Mouse (Mus musculus) midbrain, postnatal 0 days (tissue): ENCODE measurements at regions not wholly inside any gene's neighbourhood (a gene's known extent, or its start where the extent isn't known, plus 50 kb on each side); places are given as distances from the start of the nearest gene placed in this dataset.

Experiments
- ATAC-seq: fragments of 200-750 bp; cut with Nextera tagmentation; 2 replicates; pipeline ENCODE4 v1.8.0; 2017; ENCODE audit warnings: moderate number of reproducible peaks, mild to moderate bottlenecking, moderate TSS enrichment, moderate library complexity; ENCODE audit not compliant: low FRiP score
- DNase-seq: peaks from one replicate; pipeline ENCODE4 v3.0.0-alpha.2; 2015; ENCODE audit warnings: low spot score
- H3K27ac ChIP-seq: fragments of 300-500 bp; sonication (generic); 2 replicates; pipeline ENCODE4 v1.5.1; 2014; ENCODE audit warnings: low read depth, mild to moderate bottlenecking, low read length, mixed read lengths
- H3K27me3 ChIP-seq: fragments of 300-500 bp; sonication (generic); 2 replicates; pipeline ENCODE4 v1.6.1; 2014; ENCODE audit warnings: low read length, control low read depth, mixed read lengths; ENCODE audit not compliant: insufficient read depth
- H3K36me3 ChIP-seq: fragments of 300-500 bp; sonication (generic); 2 replicates; pipeline ENCODE4 v1.6.1; 2014; ENCODE audit warnings: low read length, control low read depth, mixed read lengths; ENCODE audit not compliant: insufficient read depth
- H3K4me1 ChIP-seq: fragments of 300-500 bp; sonication (generic); 2 replicates; pipeline ENCODE4 v1.6.1; 2014; ENCODE audit warnings: mild to moderate bottlenecking, control low read depth, antibody characterized with exemption, low read length, mixed read lengths; ENCODE audit not compliant: insufficient read depth
- H3K4me2 ChIP-seq: fragments of 300-500 bp; sonication (generic); 2 replicates; pipeline ENCODE4 v1.6.1; 2014; ENCODE audit warnings: low read depth, mild to moderate bottlenecking, low read length, mixed read lengths; ENCODE audit not compliant: poor library complexity, severe bottlenecking
- H3K4me3 ChIP-seq: fragments of 300-500 bp; sonication (generic); 2 replicates; pipeline ENCODE4 v1.5.1; 2014; ENCODE audit warnings: low read depth, mild to moderate bottlenecking, low read length, moderate library complexity
- H3K9ac ChIP-seq: fragments of 300-500 bp; sonication (generic); replicated peaks from 2 replicates; pipeline ENCODE4 v1.6.1; 2014; ENCODE audit warnings: mild to moderate bottlenecking, low read length, moderate library complexity, mixed read lengths; ENCODE audit not compliant: poor library complexity, severe bottlenecking
- H3K9me3 ChIP-seq: fragments of 300-500 bp; sonication (generic); 2 replicates; pipeline ENCODE4 v1.6.1; 2016; ENCODE audit warnings: low read length, control low read depth
- CTCF ChIP-seq: IDR thresholded peaks from 2 replicates; pipeline ENCODE4 v1.5.1; 2016; ENCODE audit warnings: antibody characterized with exemption, mild to moderate bottlenecking
- WGBS: fragments of 180-500 bp; shearing (Covaris S2); extraction: QIAGEN DNeasy Blood & Tissue Kit; methylation state at CpG from one replicate; pipeline ENCODE4 v1.1.7; 2014; 5-methylcytosine and 5-hydroxymethylcytosine counted together

- H3K4me2 ChIP-seq, result no peak overlapping the region
- 88% methylated on average over 5 of the region's 5 CpGs for WGBS
- H3K4me1 ChIP-seq, result no peaks in the 10 kb centered on the region
- no peaks in the 10 kb centered on the region for H3K36me3 ChIP-seq
- H3K27me3 ChIP-seq, result no peaks in the 10 kb centered on the region
- H3K27ac ChIP-seq, result no peak overlapping the region
- DNase-seq, result no peak
- TF ChIP-seq CTCF, result no peak
- no peak for ATAC-seq
- no peaks in the 10 kb centered on the region for H3K9me3 ChIP-seq
- no peak overlapping the region for H3K4me3 ChIP-seq
- H3K9ac ChIP-seq, result no peak overlapping the region
These were observed 198.7 kb upstream of the Tnp1 start for GRCm38 (mm10) chr1:73214305-73214946.

DNA sequence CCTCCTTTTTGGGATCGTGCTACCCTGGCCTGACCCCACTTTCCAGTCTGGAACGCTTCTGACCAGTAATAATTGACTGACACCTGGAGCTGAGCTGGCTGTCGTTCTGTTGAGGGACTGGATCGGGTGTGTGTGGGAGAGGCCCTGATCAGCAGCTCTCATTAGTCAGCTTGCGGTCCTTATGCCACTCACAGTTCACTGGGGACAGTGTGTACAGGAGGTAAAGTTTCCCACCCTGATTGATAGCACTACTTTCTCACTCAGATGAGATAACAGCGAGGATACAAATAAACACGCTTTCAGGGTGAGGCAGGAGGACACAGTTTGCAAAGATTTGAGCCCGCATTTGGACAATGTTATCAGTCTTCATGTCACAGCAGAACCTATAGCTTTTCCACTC lies 191.7 kb upstream of the Tnp1 start:
- Histone ChIP-seq H3K4me2 (no peak overlapping the region), H3K27me3 (no peaks in the 10 kb centered on the region), H3K9me3 (no peaks in the 10 kb centered on the region), H3K36me3 (no peaks in the 10 kb centered on the region), H3K9ac (no peak overlapping the region), H3K4me3 (no peak overlapping the region), H3K27ac (no peak overlapping the region), H3K4me1 (no peaks in the 10 kb centered on the region)
- WGBS, result 90% methylated on average over 8 of the region's 8 CpGs
- DNase-seq (no peak), ATAC-seq (no peak)
- TF ChIP-seq CTCF, result no peak

DNA sequence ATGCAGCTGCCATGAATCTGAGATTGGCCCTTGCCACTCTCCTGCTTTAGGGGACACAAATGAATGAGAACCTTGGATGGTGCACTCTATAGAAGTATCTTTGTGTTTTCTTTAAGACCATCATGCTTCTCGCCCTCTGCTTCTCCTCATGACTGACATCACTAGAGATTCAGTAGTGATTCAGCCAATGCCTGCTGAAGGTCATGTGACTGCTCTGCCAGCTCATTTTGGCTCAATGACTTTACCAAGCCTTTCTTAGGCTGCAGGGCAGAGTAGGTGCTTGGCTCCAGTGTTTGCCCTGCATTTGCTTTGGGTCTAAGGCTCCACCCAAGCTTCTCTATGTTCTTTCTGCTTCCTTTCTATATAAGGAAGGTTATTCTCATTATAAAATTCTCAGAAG lies 190.1 kb upstream of the Tnp1 start:
- WGBS, result 96% methylated on average over 1 of the region's 1 CpGs
- ATAC-seq, result no peak
- no peak overlapping the region for H3K4me3 ChIP-seq
- H3K9me3 ChIP-seq, result no peaks in the 10 kb centered on the region
- no peak overlapping the region for H3K27ac ChIP-seq
- H3K4me2 ChIP-seq, result no peak overlapping the region
- no peak for DNase-seq
- H3K27me3 ChIP-seq, result no peaks in the 10 kb centered on the region
- no peak overlapping the region for H3K9ac ChIP-seq
- H3K36me3 ChIP-seq, result no peaks in the 10 kb centered on the region
- no peak for TF ChIP-seq CTCF
- no peaks in the 10 kb centered on the region for H3K4me1 ChIP-seq

DNA sequence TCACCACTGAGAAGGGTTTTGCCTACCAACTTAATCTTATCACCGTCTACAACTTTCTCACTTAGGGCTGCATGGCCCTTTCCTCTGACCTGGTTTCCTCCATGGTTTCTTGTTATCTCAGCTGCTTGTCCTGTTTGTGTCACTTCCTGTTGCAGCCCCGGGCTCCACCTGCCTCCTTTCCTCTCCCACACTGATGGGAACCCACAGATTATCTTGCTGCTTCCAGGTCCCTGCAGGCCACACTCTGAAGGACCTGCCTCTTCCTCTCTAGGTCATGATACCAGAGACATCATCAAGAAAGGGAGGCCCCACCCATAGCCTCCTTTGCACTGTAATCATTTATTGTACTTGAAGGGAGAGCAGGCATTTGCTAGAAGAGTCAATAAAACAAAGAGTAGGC lies 184.4 kb upstream of the Tnp1 start:
- no peaks in the 10 kb centered on the region for H3K27me3 ChIP-seq
- DNase-seq (no peak), ATAC-seq (no peak)
- no peak for TF ChIP-seq CTCF
- H3K36me3 ChIP-seq, result no peaks in the 10 kb centered on the region
- H3K4me2 ChIP-seq, result no peak overlapping the region
- H3K4me3 ChIP-seq, result no peak overlapping the region
- no peaks in the 10 kb centered on the region for H3K4me1 ChIP-seq
- H3K9me3 ChIP-seq, result no peaks in the 10 kb centered on the region
- no peak overlapping the region for H3K27ac ChIP-seq
- H3K9ac ChIP-seq, result no peak overlapping the region
- 85% methylated on average over 2 of the region's 2 CpGs for WGBS

- no peaks in the 10 kb centered on the region for H3K9me3 ChIP-seq
- no peak overlapping the region for H3K4me2 ChIP-seq
- 74% methylated on average over 5 of the region's 5 CpGs for WGBS
- H3K27ac ChIP-seq, result no peak overlapping the region
- no peaks in the 10 kb centered on the region for H3K36me3 ChIP-seq
- ATAC-seq, result no peak
- H3K4me3 ChIP-seq, result no peak overlapping the region
- no peaks in the 10 kb centered on the region for H3K4me1 ChIP-seq
- H3K27me3 ChIP-seq, result no peaks in the 10 kb centered on the region
- no peak for DNase-seq
- H3K9ac ChIP-seq, result no peak overlapping the region
- TF ChIP-seq CTCF, result no peak
These were observed 175.1 kb upstream of the Tnp1 start for GRCm38 (mm10) chr1:73190832-73191231.

GRCm38 (mm10) chr1:73188796-73189195 lies 173.1 kb upstream of the Tnp1 start:
- no peaks in the 10 kb centered on the region for H3K36me3 ChIP-seq
- no peak for TF ChIP-seq CTCF
- no peak overlapping the region for H3K4me2 ChIP-seq
- WGBS, result 79% methylated on average over 2 of the region's 2 CpGs
- H3K4me1 ChIP-seq, result no peaks in the 10 kb centered on the region
- no peak for DNase-seq
- no peaks in the 10 kb centered on the region for H3K9me3 ChIP-seq
- no peaks in the 10 kb centered on the region for H3K27me3 ChIP-seq
- H3K9ac ChIP-seq, result no peak overlapping the region
- no peak overlapping the region for H3K27ac ChIP-seq
- H3K4me3 ChIP-seq, result no peak overlapping the region
- ATAC-seq, result no peak
